Mouse (Mus musculus) neural tube, embryonic 14.5 days (tissue): ENCODE measurements around the gene Fam171b. TPM values are rescaled to one million over a fixed set of nuclear protein-coding genes. Genes with fewer than 3 reads are reported as not detected.

Experiments
- ATAC-seq: fragments of 200-750 bp; cut with Nextera tagmentation; 2 replicates; pipeline ENCODE4 v1.8.0; 2017; ENCODE audit warnings: low read depth, mild to moderate bottlenecking, moderate TSS enrichment, moderate library complexity
- H3K27ac ChIP-seq: fragments of 300-500 bp; sonication (generic); 2 replicates; pipeline ENCODE4 v1.5.1; 2014; ENCODE audit warnings: low read depth, mild to moderate bottlenecking, control low read depth, low read length, moderate library complexity, mixed read lengths
- H3K27me3 ChIP-seq: fragments of 300-500 bp; sonication (generic); 2 replicates; pipeline ENCODE4 v1.6.1; 2014; ENCODE audit warnings: low read length; ENCODE audit not compliant: control insufficient read depth, insufficient read depth
- H3K36me3 ChIP-seq: fragments of 300-500 bp; sonication (generic); 2 replicates; pipeline ENCODE4 v1.6.1; 2014; ENCODE audit warnings: low read length, mixed read lengths; ENCODE audit not compliant: control insufficient read depth, insufficient read depth
- H3K4me1 ChIP-seq: fragments of 300-500 bp; sonication (generic); 2 replicates; pipeline ENCODE4 v1.6.1; 2014; ENCODE audit warnings: low read length; ENCODE audit not compliant: control insufficient read depth, insufficient read depth
- H3K4me2 ChIP-seq: fragments of 300-500 bp; sonication (generic); 2 replicates; pipeline ENCODE4 v1.6.1; 2014; ENCODE audit warnings: mild to moderate bottlenecking, low read depth, low read length, control low read depth
- H3K4me3 ChIP-seq: fragments of 300-500 bp; sonication (generic); 2 replicates; pipeline ENCODE4 v1.5.1; 2014; ENCODE audit warnings: low read depth, low read length, control low read depth, mixed read lengths
- H3K9ac ChIP-seq: fragments of 300-500 bp; sonication (generic); replicated peaks from 2 replicates; pipeline ENCODE4 v1.6.1; 2014; ENCODE audit warnings: low read depth, mild to moderate bottlenecking, control low read depth, low read length, mixed read lengths
- H3K9me3 ChIP-seq: fragments of 300-500 bp; sonication (generic); 2 replicates; pipeline ENCODE4 v1.6.1; 2016; ENCODE audit warnings: low read length; ENCODE audit not compliant: control insufficient read depth
- WGBS: fragments of 180-500 bp; shearing (Covaris S2); extraction: QIAGEN DNeasy Blood & Tissue Kit; methylation state at CpG from one replicate; pipeline ENCODE4 v1.1.7; 2014; 5-methylcytosine and 5-hydroxymethylcytosine counted together
- polyA plus RNA-seq: library from polyadenylated mRNA; unstranded; fragments of >200 nt; fragmentation: Nextera tagmentation; extraction: Ambion mirVana; gene quantifications from 2 replicates; pipeline ENCODE4 v1.2.1, GENCODE M21; 2014

The Fam171b gene
- polyA plus RNA-seq, 1 experiment from 2014 or later = 98.7 TPM

GRCm38 (mm10) chr2:83797902-83798497 is 14.4 kb upstream of the Fam171b start:
- no peak for ATAC-seq
- Histone ChIP-seq H3K9me3 (no peaks in the 10 kb centered on the region), H3K27ac (no peak overlapping the region), H3K4me2 (no peak overlapping the region), H3K27me3 (no peaks in the 10 kb centered on the region), H3K4me3 (no peak overlapping the region), H3K9ac (no peak overlapping the region), H3K36me3 (0 out of 2 replicates have a peak, but pooled peaks cover under 1% of the 10 kb centered on the region), H3K4me1 (no peaks in the 10 kb centered on the region)
- 47% methylated on average over 9 of the region's 9 CpGs for WGBS

GRCm38 (mm10) chr2:83813273-83813892 is 947 bp downstream of the Fam171b start:
- peak overlapping the region; percentile 95 for H3K9ac ChIP-seq
- peaks cover 24% of the 10 kb centered on the region for H3K4me1 ChIP-seq
- 6% methylated on average over 10 of the region's 10 CpGs for whole genome bisulfite sequencing
- peak overlapping the region; percentile 97 for H3K27ac ChIP-seq
- peak overlapping the region; percentile 74 for H3K4me3 ChIP-seq
- peak overlapping the region; percentile 72 for H3K4me2 ChIP-seq
- H3K9me3 ChIP-seq = no peaks in the 10 kb centered on the region
- no peaks in the 10 kb centered on the region for H3K36me3 ChIP-seq
- ATAC-seq = peak; percentile 32
- H3K27me3 ChIP-seq = no peaks in the 10 kb centered on the region

GRCm38 (mm10) chr2:83814009-83814408 is 1.6 kb downstream of the Fam171b start:
- peak overlapping the region; percentile 95 for H3K9ac ChIP-seq
- H3K36me3 ChIP-seq = no peaks in the 10 kb centered on the region
- peaks cover 24% of the 10 kb centered on the region for H3K4me1 ChIP-seq
- H3K27ac ChIP-seq = peak overlapping the region; percentile 97
- 31% methylated on average over 6 of the region's 6 CpGs for WGBS
- peak overlapping the region; percentile 74 for H3K4me3 ChIP-seq
- no peak for ATAC-seq
- no peaks in the 10 kb centered on the region for H3K27me3 ChIP-seq
- peak overlapping the region; percentile 72 for H3K4me2 ChIP-seq
- H3K9me3 ChIP-seq = no peaks in the 10 kb centered on the region

- Histone ChIP-seq H3K9ac (no peak overlapping the region), H3K9me3 (no peaks in the 10 kb centered on the region), H3K4me2 (no peak overlapping the region), H3K27ac (no peak overlapping the region), H3K27me3 (no peaks in the 10 kb centered on the region), H3K4me3 (no peak overlapping the region), H3K4me1 (peaks cover 28% of the 10 kb centered on the region), H3K36me3 (no peaks in the 10 kb centered on the region)
- 37% methylated on average over 6 of the region's 6 CpGs for WGBS
- ATAC-seq = no peak
Measured at GRCm38 (mm10) chr2:83816147-83816546, 3.7 kb downstream of the Fam171b start.

GRCm38 (mm10) chr2:83825161-83825560 is 12.7 kb downstream of the Fam171b start:
- H3K4me2 ChIP-seq = no peak overlapping the region
- 18% methylated on average over 5 of the region's 5 CpGs for WGBS
- H3K36me3 ChIP-seq = no peaks in the 10 kb centered on the region
- no peaks in the 10 kb centered on the region for H3K9me3 ChIP-seq
- peak; percentile 57 for ATAC-seq
- 0 out of 2 replicates have a peak overlapping the region, but pooled peaks have one; percentile 18 for H3K27ac ChIP-seq
- H3K4me1 ChIP-seq = peaks cover 12% of the 10 kb centered on the region
- H3K9ac ChIP-seq = no peak overlapping the region
- no peaks in the 10 kb centered on the region for H3K27me3 ChIP-seq
- H3K4me3 ChIP-seq = no peak overlapping the region

DNA sequence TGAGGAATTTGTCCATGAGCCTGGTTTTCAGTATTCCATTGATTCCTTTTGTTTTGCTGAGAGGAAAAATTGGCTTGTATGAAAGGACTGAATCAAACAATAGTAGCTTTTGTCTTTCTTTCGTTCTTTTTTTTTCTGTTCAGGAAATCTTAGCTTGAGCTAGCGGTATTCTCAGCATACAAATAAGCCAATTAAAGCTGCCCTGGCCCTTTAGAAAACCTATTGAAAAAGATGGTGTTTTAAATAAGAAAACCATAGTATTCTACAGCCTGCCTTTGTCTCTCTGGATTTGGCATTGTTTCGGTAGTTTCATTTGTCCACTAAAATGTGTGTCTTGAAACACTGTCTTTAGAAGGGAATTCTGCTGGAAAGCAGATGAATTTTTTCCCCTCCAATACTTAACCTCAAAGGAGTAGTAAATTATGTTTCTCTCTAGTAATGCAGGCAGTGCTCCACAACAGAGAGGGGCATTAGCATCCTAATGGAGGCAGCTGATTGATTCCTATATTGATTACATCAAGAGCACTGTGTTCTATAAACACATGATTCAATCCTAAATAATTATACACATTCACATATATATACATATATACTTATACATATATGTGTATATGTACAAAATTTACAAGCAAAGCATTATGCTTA is 16.6 kb downstream of the Fam171b start:
- Histone ChIP-seq H3K4me3 (no peak overlapping the region), H3K36me3 (no peaks in the 10 kb centered on the region), H3K9ac (no peak overlapping the region), H3K9me3 (no peaks in the 10 kb centered on the region), H3K27me3 (no peaks in the 10 kb centered on the region), H3K4me1 (peaks cover 17% of the 10 kb centered on the region), H3K4me2 (no peak overlapping the region), H3K27ac (peak overlapping the region; percentile 76)
- WGBS = 11% methylated on average over 3 of the region's 3 CpGs
- ATAC-seq = peak; percentile 15; the same call in 1 of the 2 replicates

DNA sequence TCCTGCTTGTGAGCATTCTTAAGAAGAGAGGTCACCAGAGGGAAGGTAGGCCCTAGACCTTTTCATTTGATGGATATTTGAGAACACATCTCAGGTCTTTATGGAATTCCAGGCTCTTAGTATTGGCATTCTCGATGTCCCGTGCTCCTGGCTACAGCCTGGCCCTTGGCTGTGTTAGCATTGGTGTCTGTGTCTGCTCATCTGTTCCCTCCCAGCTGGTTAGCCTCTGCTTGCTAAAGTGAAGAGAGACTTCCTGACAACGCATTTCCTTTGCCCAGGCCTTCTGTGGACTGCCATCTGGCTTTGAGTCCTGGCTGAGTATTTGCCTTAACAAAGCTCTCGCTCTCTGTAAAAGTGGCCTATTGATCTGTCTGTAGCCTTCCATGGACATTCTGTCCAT is 20.5 kb downstream of the Fam171b start:
- 82% methylated on average over 4 of the region's 4 CpGs for WGBS
- ATAC-seq = no peak
- Histone ChIP-seq H3K9ac (no peak overlapping the region), H3K27me3 (no peaks in the 10 kb centered on the region), H3K4me2 (no peak overlapping the region), H3K4me1 (peaks cover 20% of the 10 kb centered on the region; the same call in 1 of the 2 replicates), H3K9me3 (no peaks in the 10 kb centered on the region), H3K36me3 (no peaks in the 10 kb centered on the region), H3K4me3 (no peak overlapping the region), H3K27ac (no peak overlapping the region)

DNA sequence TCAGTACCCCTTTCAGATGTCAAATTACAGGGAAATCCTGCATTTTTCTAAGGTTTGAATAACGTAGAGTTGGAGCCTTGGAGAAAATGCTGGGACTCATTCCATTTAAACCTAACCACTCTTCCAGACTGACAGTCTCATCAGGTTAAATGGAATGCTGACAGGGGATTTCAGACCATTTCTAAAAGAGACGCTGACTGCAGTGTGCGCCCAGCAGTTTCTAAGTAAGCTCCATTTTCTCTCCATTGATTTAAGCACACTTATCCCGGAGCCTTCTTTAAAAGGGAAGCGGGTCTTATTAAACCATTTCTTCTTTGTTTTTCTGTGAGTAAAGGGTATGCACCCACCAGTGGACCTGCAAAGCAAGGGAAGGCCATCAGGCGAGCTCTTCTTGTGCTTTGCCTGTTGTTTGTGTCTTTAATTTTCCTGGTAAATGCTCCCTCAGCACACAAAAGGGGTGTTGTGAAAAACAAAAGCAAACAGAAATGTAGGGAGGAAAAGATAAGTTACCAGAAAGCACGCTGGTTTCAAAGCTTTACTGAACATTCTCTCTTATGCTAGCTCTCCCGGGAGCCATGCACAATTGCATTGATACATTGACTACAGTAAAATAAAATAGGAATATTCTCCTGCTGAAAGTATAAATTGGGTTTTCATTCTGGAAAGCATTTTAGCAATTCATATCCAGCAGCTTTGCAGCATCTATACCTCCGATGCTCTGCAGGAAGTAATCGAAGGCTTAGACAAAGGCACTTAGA is 23.1 kb downstream of the Fam171b start:
- WGBS = 44% methylated on average over 10 of the region's 10 CpGs
- Histone ChIP-seq H3K4me2 (peak overlapping the region; percentile 31; the same call in 1 of the 2 replicates), H3K36me3 (no peaks in the 10 kb centered on the region), H3K27me3 (no peaks in the 10 kb centered on the region), H3K9me3 (no peaks in the 10 kb centered on the region), H3K9ac (0 out of 2 replicates have a peak overlapping the region, but pooled peaks have one; percentile 25), H3K4me1 (peaks cover 10% of the 10 kb centered on the region; the same call in 1 of the 2 replicates), H3K4me3 (no peak overlapping the region), H3K27ac (peak overlapping the region; percentile 86)
- ATAC-seq = peak; percentile 32
